Mouse (Mus musculus): ENCODE data around the gene Ppfibp1.

DNA sequence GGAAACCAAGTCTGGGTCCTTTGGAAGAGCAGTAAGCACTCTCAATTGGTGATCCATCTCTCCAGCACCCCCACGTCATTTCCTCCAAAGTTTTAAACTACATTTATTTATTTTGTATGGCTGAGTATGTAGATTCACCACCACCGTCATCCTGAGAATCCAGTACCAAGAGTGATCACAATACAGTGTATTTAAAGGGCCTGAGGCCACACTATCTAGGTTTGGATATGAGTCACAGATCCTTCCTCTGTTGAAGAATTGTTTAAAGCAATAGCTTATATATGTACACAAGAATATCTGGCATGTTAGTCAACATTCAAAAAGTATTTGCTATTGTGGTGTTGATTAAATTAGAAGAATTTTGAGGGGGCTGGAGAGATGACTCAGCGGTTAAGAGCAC lies 40.0 kb upstream of the Ppfibp1 start:
- TF ChIP-seq POLR2A (IDR thresholded peaks at IDR 0.05; ENCODE audit: extremely low read depth, insufficient read depth, low read length) (no peak), CTCF (IDR thresholded peaks at IDR 0.05; ENCODE audit: extremely low read depth, insufficient read depth, low read length) (no peak)

Measured in cortical plate, adult 2 months (tissue).